Mouse (Mus musculus) myocyte (in vitro differentiated cells): Measurements from ENCODE around the gene Tstd1.

Experiments
- CEBPB ChIP-seq: IDR thresholded peaks from 2 replicates; pipeline ENCODE4 v1.6.1; 2011; ENCODE audit warnings: mild to moderate bottlenecking, moderate library complexity; ENCODE audit not compliant: poor library complexity, insufficient read depth, severe bottlenecking
- E2F4 ChIP-seq: IDR thresholded peaks from one replicate; pipeline ENCODE4 v1.6.1; 2011; ENCODE audit warnings: mild to moderate bottlenecking, control low read depth, moderate library complexity; ENCODE audit not compliant: insufficient read depth
- MAX ChIP-seq: IDR thresholded peaks from one replicate; pipeline ENCODE4 v1.6.1; 2011; ENCODE audit warnings: low read depth, mild to moderate bottlenecking, control low read depth
- MYOD1 ChIP-seq, 3 experiments: IDR thresholded peaks; one replicate each; pipeline ENCODE4 v1.6.1; 2011; ENCODE audit warnings: control low read depth in 2 of 3, low read depth in 2 of 3, mild to moderate bottlenecking in 2 of 3, moderate library complexity in 1 of 3; ENCODE audit not compliant: insufficient read length in 2 of 3, control insufficient read depth in 1 of 3
- MYOG ChIP-seq, 3 experiments: IDR thresholded peaks; one replicate each; pipeline ENCODE4 v1.6.1; 2011; ENCODE audit warnings: control low read depth in 2 of 3, low read depth in 2 of 3, mild to moderate bottlenecking in 2 of 3; ENCODE audit not compliant: insufficient read length in 2 of 3, control insufficient read depth in 1 of 3, insufficient read depth in 1 of 3
- POLR2A ChIP-seq: IDR thresholded peaks from one replicate; pipeline ENCODE4 v1.6.1; 2011; ENCODE audit warnings: low read depth, mild to moderate bottlenecking, control low read depth, moderate library complexity; ENCODE audit not compliant: insufficient read length
- POLR2AphosphoS2 ChIP-seq: IDR thresholded peaks from one replicate; pipeline ENCODE4 v1.6.1; 2011; ENCODE audit warnings: low read depth, control low read depth; ENCODE audit not compliant: insufficient read length
- REST ChIP-seq: IDR thresholded peaks from one replicate; pipeline ENCODE4 v1.6.1; 2011; ENCODE audit warnings: mild to moderate bottlenecking, control low read depth, moderate library complexity; ENCODE audit not compliant: insufficient read depth, insufficient read length
- SRF ChIP-seq: IDR thresholded peaks from one replicate; pipeline ENCODE4 v1.6.1; 2011; ENCODE audit warnings: low read depth; ENCODE audit not compliant: control insufficient read depth, insufficient read length
- TCF12 ChIP-seq: IDR thresholded peaks from one replicate; pipeline ENCODE4 v1.6.1; 2011; ENCODE audit warnings: mild to moderate bottlenecking, control low read depth; ENCODE audit not compliant: poor library complexity, insufficient read depth, severe bottlenecking
- TCF3 ChIP-seq: IDR thresholded peaks from one replicate; pipeline ENCODE4 v1.6.1; 2011; ENCODE audit warnings: low read depth, control low read depth; ENCODE audit not compliant: insufficient read length
- USF1 ChIP-seq: IDR thresholded peaks from one replicate; pipeline ENCODE4 v1.6.1; 2011; ENCODE audit warnings: low read depth, mild to moderate bottlenecking, control low read depth, moderate library complexity

DNA sequence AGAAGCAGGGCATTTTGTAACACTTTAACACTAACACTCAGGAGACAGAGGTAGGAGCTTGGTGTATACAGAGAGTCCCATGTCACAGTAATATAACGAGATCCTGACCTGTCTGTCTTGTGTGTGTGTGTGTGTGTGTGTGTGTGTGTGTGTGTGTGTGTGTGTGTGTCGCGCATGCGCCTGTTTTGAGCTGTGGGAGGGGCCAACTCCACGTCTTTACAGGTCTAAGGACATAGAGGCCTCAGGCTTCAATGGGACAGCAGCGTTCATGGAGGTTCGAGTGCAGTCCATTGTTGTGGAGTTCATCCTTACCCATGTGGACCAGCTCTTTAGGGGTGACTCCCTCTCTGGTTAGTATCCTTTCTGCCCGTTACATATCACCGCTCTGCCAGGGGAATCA lies 15.7 kb upstream of the Tstd1 start:
- no peak for TF ChIP-seq TCF12
- no peak for TF ChIP-seq MYOG (IDR thresholded peaks at IDR 0.05; ENCODE audit: control insufficient read depth in 1 of 3, insufficient read depth in 1 of 3, insufficient read length in 2 of 3, low read depth in 2 of 3)
- TF ChIP-seq POLR2A = no peak
- no peak for TF ChIP-seq POLR2AphosphoS2
- TF ChIP-seq MAX = no peak
- TF ChIP-seq USF1 = no peak
- TF ChIP-seq MYOD1 (IDR thresholded peaks at IDR 0.05; ENCODE audit: control insufficient read depth in 1 of 3, insufficient read length in 2 of 3, low read depth in 2 of 3) = no peak
- TF ChIP-seq CEBPB = no peak
- TF ChIP-seq SRF = no peak
- no peak for TF ChIP-seq TCF3
- no peak for TF ChIP-seq E2F4
- TF ChIP-seq REST = no peak
